Mouse (Mus musculus) limb, embryonic 13.5 days (tissue): ENCODE measurements around the gene Dnaic2. TPM values are rescaled to one million over a fixed set of nuclear protein-coding genes. Genes with fewer than 3 reads are reported as not detected.

Experiments
- ATAC-seq: fragments of 200-750 bp; cut with Nextera tagmentation; 2 replicates; pipeline ENCODE4 v1.8.0; 2017; ENCODE audit warnings: low read depth, moderate number of reproducible peaks, moderate TSS enrichment; ENCODE audit not compliant: low FRiP score
- H3K27ac ChIP-seq: fragments of 300-500 bp; sonication (generic); 2 replicates; pipeline ENCODE4 v1.5.1; 2015; ENCODE audit warnings: inconsistent platforms, mild to moderate bottlenecking, moderate library complexity
- H3K27me3 ChIP-seq: fragments of 300-500 bp; sonication (generic); 2 replicates; pipeline ENCODE4 v1.6.1; 2015; ENCODE audit warnings: mild to moderate bottlenecking, inconsistent platforms
- H3K36me3 ChIP-seq: fragments of 300-500 bp; sonication (generic); 2 replicates; pipeline ENCODE4 v1.6.1; 2015; ENCODE audit warnings: inconsistent platforms, mild to moderate bottlenecking, moderate library complexity
- H3K4me1 ChIP-seq: fragments of 300-500 bp; sonication (generic); 2 replicates; pipeline ENCODE4 v1.6.1; 2015; ENCODE audit warnings: inconsistent platforms
- H3K4me2 ChIP-seq: fragments of 300-500 bp; sonication (generic); replicated peaks from 2 replicates; pipeline ENCODE4 v1.6.1; 2015; ENCODE audit warnings: inconsistent platforms, mild to moderate bottlenecking, moderate library complexity
- H3K4me3 ChIP-seq: fragments of 300-500 bp; sonication (generic); 2 replicates; pipeline ENCODE4 v1.5.1; 2015; ENCODE audit warnings: moderate library complexity, mild to moderate bottlenecking, inconsistent platforms
- H3K9ac ChIP-seq: fragments of 300-500 bp; sonication (generic); 2 replicates; pipeline ENCODE4 v1.6.1; 2015; ENCODE audit warnings: mild to moderate bottlenecking, inconsistent platforms
- H3K9me3 ChIP-seq: fragments of 300-500 bp; sonication (generic); 2 replicates; pipeline ENCODE4 v1.6.1; 2016; ENCODE audit warnings: inconsistent platforms
- WGBS: fragments of 180-500 bp; shearing (Covaris S2); methylation state at CpG from one replicate; pipeline ENCODE4 v1.1.7; 2015; 5-methylcytosine and 5-hydroxymethylcytosine counted together
- polyA plus RNA-seq: library from polyadenylated mRNA; unstranded; fragments of >200 nt; fragmentation: Nextera tagmentation; extraction: Ambion mirVana; gene quantifications from 2 replicates; pipeline ENCODE4 v1.2.1, GENCODE M21; 2015

The Dnaic2 gene
- polyA plus RNA-seq, 1 experiment from 2014 or later, result 0.95 TPM

- Histone ChIP-seq H3K27me3 (peaks cover 10% of the 10 kb centered on the region), H3K27ac (no peak overlapping the region), H3K9ac (no peak overlapping the region), H3K9me3 (no peaks in the 10 kb centered on the region), H3K4me2 (no peak overlapping the region), H3K4me1 (no peaks in the 10 kb centered on the region), H3K36me3 (no peaks in the 10 kb centered on the region), H3K4me3 (no peak overlapping the region)
- no peak for ATAC-seq
- WGBS, result 68% methylated on average over 2 of the region's 2 CpGs
Observed at GRCm38 (mm10) chr11:114771896-114772295, 44.7 kb downstream of the Dnaic2 start.

GRCm38 (mm10) chr11:114780076-114780475 lies 52.9 kb downstream of the Dnaic2 start:
- H3K27me3 ChIP-seq, result peaks cover 72% of the 10 kb centered on the region
- H3K4me3 ChIP-seq, result no peak overlapping the region
- no peak for ATAC-seq
- H3K9ac ChIP-seq, result no peak overlapping the region
- H3K36me3 ChIP-seq, result no peaks in the 10 kb centered on the region
- WGBS, result 52% methylated on average over 9 of the region's 9 CpGs
- no peak overlapping the region for H3K4me2 ChIP-seq
- H3K9me3 ChIP-seq, result no peaks in the 10 kb centered on the region
- no peaks in the 10 kb centered on the region for H3K4me1 ChIP-seq
- H3K27ac ChIP-seq, result no peak overlapping the region

- Histone ChIP-seq H3K27me3 (peaks cover 99% of the 10 kb centered on the region), H3K27ac (no peak overlapping the region), H3K9ac (no peak overlapping the region), H3K4me3 (peak overlapping the region; percentile 36), H3K36me3 (no peaks in the 10 kb centered on the region), H3K4me1 (peaks cover 6% of the 10 kb centered on the region; the same call in 1 of the 2 replicates), H3K4me2 (peak overlapping the region; percentile 61), H3K9me3 (no peaks in the 10 kb centered on the region)
- ATAC-seq, result no peak
- WGBS, result 55% methylated on average over 10 of the region's 10 CpGs
Observed at GRCm38 (mm10) chr11:114785892-114786291, 58.7 kb downstream of the Dnaic2 start.

GRCm38 (mm10) chr11:114786326-114786725 lies 59.1 kb downstream of the Dnaic2 start:
- ATAC-seq, result peak; percentile 17; the same call in 1 of the 2 replicates
- H3K36me3 ChIP-seq, result no peaks in the 10 kb centered on the region
- peaks cover 8% of the 10 kb centered on the region for H3K4me1 ChIP-seq
- H3K4me2 ChIP-seq, result peak overlapping the region; percentile 61
- 2% methylated on average over 43 of the region's 43 CpGs for WGBS
- H3K27me3 ChIP-seq, result peaks cover 99% of the 10 kb centered on the region
- peak overlapping the region; percentile 48; the same call in 1 of the 2 replicates for H3K9ac ChIP-seq
- H3K9me3 ChIP-seq, result no peaks in the 10 kb centered on the region
- H3K27ac ChIP-seq, result no peak overlapping the region
- H3K4me3 ChIP-seq, result peak overlapping the region; percentile 36

- H3K4me1 ChIP-seq, result peaks cover 21% of the 10 kb centered on the region
Observed at GRCm38 (mm10) chr11:114787611-114788010, 60.4 kb downstream of the Dnaic2 start.

GRCm38 (mm10) chr11:114789061-114789714 lies 62.0 kb downstream of the Dnaic2 start:
- H3K9ac ChIP-seq, result no peak overlapping the region

More at GRCm38 (mm10) chr11:114787611-114788010, 60.4 kb downstream of the Dnaic2 start:
- ATAC-seq, result no peak
- no peak overlapping the region for H3K4me2 ChIP-seq
- no peak overlapping the region for H3K4me3 ChIP-seq
- H3K36me3 ChIP-seq, result no peaks in the 10 kb centered on the region
- H3K9ac ChIP-seq, result no peak overlapping the region
- peaks cover 100% of the 10 kb centered on the region for H3K27me3 ChIP-seq
- no peak overlapping the region for H3K27ac ChIP-seq
- 74% methylated on average over 3 of the region's 3 CpGs for WGBS
- no peaks in the 10 kb centered on the region for H3K9me3 ChIP-seq

GRCm38 (mm10) chr11:114789716-114790115 lies 62.5 kb downstream of the Dnaic2 start:
- Histone ChIP-seq H3K9ac (no peak overlapping the region), H3K27me3 (peaks cover 100% of the 10 kb centered on the region), H3K4me1 (peaks cover 21% of the 10 kb centered on the region), H3K4me3 (0 out of 2 replicates have a peak overlapping the region, but pooled peaks have one; percentile 22), H3K36me3 (no peaks in the 10 kb centered on the region), H3K27ac (no peak overlapping the region), H3K4me2 (no peak overlapping the region), H3K9me3 (no peaks in the 10 kb centered on the region)
- WGBS, result 59% methylated on average over 9 of the region's 9 CpGs
- no peak for ATAC-seq

More at GRCm38 (mm10) chr11:114789061-114789714, 62.0 kb downstream of the Dnaic2 start:
- Histone ChIP-seq H3K9me3 (no peaks in the 10 kb centered on the region), H3K27me3 (peaks cover 100% of the 10 kb centered on the region), H3K4me3 (peak overlapping the region; percentile 22), H3K4me1 (peaks cover 21% of the 10 kb centered on the region), H3K36me3 (no peaks in the 10 kb centered on the region), H3K4me2 (peak overlapping the region; percentile 51), H3K27ac (no peak overlapping the region)
- 12% methylated on average over 30 of the region's 30 CpGs for WGBS
- ATAC-seq, result peak; percentile 45; the same call in 1 of the 2 replicates

GRCm38 (mm10) chr11:114790171-114790570 lies 63.0 kb downstream of the Dnaic2 start:
- no peak overlapping the region for H3K4me3 ChIP-seq
- H3K4me2 ChIP-seq, result no peak overlapping the region
- ATAC-seq, result no peak
- peaks cover 100% of the 10 kb centered on the region for H3K27me3 ChIP-seq
- no peaks in the 10 kb centered on the region for H3K36me3 ChIP-seq
- no peak overlapping the region for H3K27ac ChIP-seq
- WGBS, result 64% methylated on average over 12 of the region's 12 CpGs
- H3K4me1 ChIP-seq, result peaks cover 25% of the 10 kb centered on the region
- no peak overlapping the region for H3K9ac ChIP-seq
- no peaks in the 10 kb centered on the region for H3K9me3 ChIP-seq

GRCm38 (mm10) chr11:114790841-114791240 lies 63.6 kb downstream of the Dnaic2 start:
- Histone ChIP-seq H3K27ac (no peak overlapping the region), H3K9ac (no peak overlapping the region), H3K4me2 (peak overlapping the region; percentile 93; the same call in 1 of the 2 replicates), H3K36me3 (no peaks in the 10 kb centered on the region), H3K4me3 (peak overlapping the region; percentile 51; the same call in 1 of the 2 replicates), H3K27me3 (peaks cover 95% of the 10 kb centered on the region), H3K4me1 (peaks cover 30% of the 10 kb centered on the region), H3K9me3 (no peaks in the 10 kb centered on the region)
- ATAC-seq, result no peak
- 22% methylated on average over 4 of the region's 4 CpGs for WGBS

- H3K27me3 ChIP-seq, result peaks cover 89% of the 10 kb centered on the region
- WGBS, result 3% methylated on average over 50 of the region's 50 CpGs
- H3K27ac ChIP-seq, result no peak overlapping the region
- H3K4me2 ChIP-seq, result peak overlapping the region; percentile 93
- ATAC-seq, result no peak
- peak overlapping the region; percentile 51 for H3K4me3 ChIP-seq
- H3K4me1 ChIP-seq, result peaks cover 31% of the 10 kb centered on the region
- H3K9me3 ChIP-seq, result no peaks in the 10 kb centered on the region
- H3K36me3 ChIP-seq, result no peaks in the 10 kb centered on the region
- peak overlapping the region; percentile 58 for H3K9ac ChIP-seq
Observed at GRCm38 (mm10) chr11:114791351-114791889, 64.2 kb downstream of the Dnaic2 start.

GRCm38 (mm10) chr11:114791891-114792411 lies 64.7 kb downstream of the Dnaic2 start:
- Histone ChIP-seq H3K36me3 (no peaks in the 10 kb centered on the region), H3K4me3 (peak overlapping the region; percentile 51), H3K9ac (peak overlapping the region; percentile 58), H3K27ac (no peak overlapping the region), H3K9me3 (no peaks in the 10 kb centered on the region), H3K4me1 (peaks cover 31% of the 10 kb centered on the region), H3K4me2 (peak overlapping the region; percentile 93), H3K27me3 (peaks cover 84% of the 10 kb centered on the region)
- WGBS, result under 1% methylated on average over 59 of the region's 59 CpGs
- no peak for ATAC-seq

- Histone ChIP-seq H3K4me2 (no peak overlapping the region), H3K27me3 (peaks cover 74% of the 10 kb centered on the region)
- no peak for ATAC-seq
Observed at GRCm38 (mm10) chr11:114792931-114793494, 65.8 kb downstream of the Dnaic2 start.

More at GRCm38 (mm10) chr11:114792931-114793494, 65.8 kb downstream of the Dnaic2 start:
- Histone ChIP-seq H3K4me1 (peaks cover 31% of the 10 kb centered on the region), H3K9ac (no peak overlapping the region), H3K27ac (no peak overlapping the region), H3K9me3 (no peaks in the 10 kb centered on the region), H3K36me3 (no peaks in the 10 kb centered on the region), H3K4me3 (no peak overlapping the region)
- WGBS, result 43% methylated on average over 5 of the region's 5 CpGs
